Mouse (Mus musculus) left cerebral cortex, adult 9 months (tissue): Measurements from ENCODE around the gene Ptma.
"Not testable (repeated sequence)": the region's sequence is repeated elsewhere in the genome, so short reads cannot be mapped to it uniquely, and the experiment has no call there.

Source experiments
- DNase-seq, 2 experiments: peaks; one replicate each; pipeline ENCODE4 v3.0.0; 2022; ENCODE audit warnings: low spot score in 2 of 2

Ptma gene

GRCm38 (mm10) chr1:86526116-86526788, at the start of gene Ptma:
Ptma (plus strand) TSS chr1:86526726.
- DNase-seq, result peak; percentile 98 to 99

- no peak for DNase-seq
Observed at GRCm38 (mm10) chr1:86477738-86478285, 48.7 kb upstream of the Ptma start.

GRCm38 (mm10) chr1:86479099-86479825, 47.3 kb upstream of the Ptma start:
- no peak for DNase-seq

- no peak for DNase-seq
Observed at GRCm38 (mm10) chr1:86480288-86480687, 46.2 kb upstream of the Ptma start.

- DNase-seq, result no peak
Observed at GRCm38 (mm10) chr1:86480735-86481447, 45.6 kb upstream of the Ptma start.

- DNase-seq, result no peak
Observed at GRCm38 (mm10) chr1:86481468-86481867, 45.1 kb upstream of the Ptma start.

- no peak for DNase-seq
Observed at GRCm38 (mm10) chr1:86482288-86482687, 44.2 kb upstream of the Ptma start.

GRCm38 (mm10) chr1:86482761-86483160, 43.8 kb upstream of the Ptma start:
- DNase-seq, result no peak

- DNase-seq, result no peak
Observed at GRCm38 (mm10) chr1:86485346-86485745, 41.2 kb upstream of the Ptma start.

GRCm38 (mm10) chr1:86485858-86486257, 40.7 kb upstream of the Ptma start:
- not testable (repeated sequence) for DNase-seq

GRCm38 (mm10) chr1:86486703-86487294, 39.7 kb upstream of the Ptma start:
- no peak for DNase-seq

- peak; percentile 97 to 100 for DNase-seq
Observed at GRCm38 (mm10) chr1:86487295-86487907, 39.1 kb upstream of the Ptma start.

GRCm38 (mm10) chr1:86487908-86488314, 38.6 kb upstream of the Ptma start:
- no peak for DNase-seq

GRCm38 (mm10) chr1:86488326-86488725, 38.2 kb upstream of the Ptma start:
- DNase-seq, result no peak

- no peak for DNase-seq
Observed at GRCm38 (mm10) chr1:86488774-86489173, 37.8 kb upstream of the Ptma start.

GRCm38 (mm10) chr1:86489901-86490300, 36.6 kb upstream of the Ptma start:
- DNase-seq, result no peak

GRCm38 (mm10) chr1:86490697-86491096, 35.8 kb upstream of the Ptma start:
- DNase-seq, result no peak

- no peak for DNase-seq
Observed at GRCm38 (mm10) chr1:86491533-86492094, 34.9 kb upstream of the Ptma start.

- no peak for DNase-seq
Observed at GRCm38 (mm10) chr1:86492095-86493070, 34.1 kb upstream of the Ptma start.

GRCm38 (mm10) chr1:86493783-86494182, 32.7 kb upstream of the Ptma start:
- no peak for DNase-seq
